Mouse (Mus musculus) spleen, postnatal 0 days (tissue): ENCODE results near the gene Olfr1220. TPM values are rescaled to one million over a fixed set of nuclear protein-coding genes. Genes with fewer than 3 reads are reported as not detected.

ENCODE experiments used
- polyA plus RNA-seq: library from polyadenylated mRNA; unstranded; fragments of >200 nt; fragmentation: Nextera tagmentation; extraction: Ambion mirVana; gene quantifications from 2 replicates; pipeline ENCODE4 v1.2.1, GENCODE M21; 2015

Gene Olfr1220
- not detected in 2 replicates for polyA plus RNA-seq

GRCm38 (mm10) chr2:89106735-89107134 lies at the start of gene Olfr1220:
TSS of gene Olfr1220 (minus strand) at chr2:89106835.

GRCm38 (mm10) chr2:89151460-89151859 lies 44.8 kb upstream of the Olfr1220 start, which contains the start of gene Olfr1223:
TSS of gene Olfr1223 (minus strand) at chr2:89151560.

GRCm38 (mm10) chr2:89132954-89133353 lies 26.3 kb upstream of the Olfr1220 start, which contains the start of gene Olfr1222:
TSS of gene Olfr1222 (minus strand) at chr2:89133054.

GRCm38 (mm10) chr2:89117183-89117582 lies 10.5 kb upstream of the Olfr1220 start, which contains the start of gene Olfr1221:
TSS of gene Olfr1221 (minus strand) at chr2:89117283.

GRCm38 (mm10) chr2:89083413-89083812 lies 23.2 kb downstream of the Olfr1220 start, which contains the start of gene Olfr1219:
TSS of gene Olfr1219 (minus strand) at chr2:89083513.

GRCm38 (mm10) chr2:89061087-89061486 lies 45.5 kb downstream of the Olfr1220 start, which contains the start of gene Olfr1218:
TSS of gene Olfr1218 (minus strand) at chr2:89061187.

Other genes with a start within 250 kb of the Olfr1220 start
- gene Olfr1206, start 243.6 kb downstream of the Olfr1220 start, polyA plus RNA-seq = not detected in 2 replicates
- not detected in 2 replicates for gene Olfr1208, start 204.5 kb downstream of the Olfr1220 start, polyA plus RNA-seq
- gene Olfr1209, start 191.7 kb downstream of the Olfr1220 start, polyA plus RNA-seq = not detected in 2 replicates
- not detected in 2 replicates for gene Olfr1211, start 168.7 kb downstream of the Olfr1220 start, polyA plus RNA-seq
- not detected in 2 replicates for gene Olfr1212, start 152.9 kb downstream of the Olfr1220 start, polyA plus RNA-seq
- gene Gm13762, start 126.6 kb downstream of the Olfr1220 start, polyA plus RNA-seq = not detected in 2 replicates
- gene Olfr1214, start 114.2 kb downstream of the Olfr1220 start, polyA plus RNA-seq = not detected in 2 replicates
- not detected in 2 replicates for gene Olfr1215, start 99.9 kb downstream of the Olfr1220 start, polyA plus RNA-seq
- gene Olfr1216, start 88.5 kb downstream of the Olfr1220 start, polyA plus RNA-seq = not detected in 2 replicates
- gene Olfr1217, start 74.8 kb downstream of the Olfr1220 start, polyA plus RNA-seq = not detected in 2 replicates
- not detected in 2 replicates for gene Olfr1218, start 45.6 kb downstream of the Olfr1220 start, polyA plus RNA-seq
- not detected in 2 replicates for gene Olfr1219, start 23.3 kb downstream of the Olfr1220 start, polyA plus RNA-seq
- gene Olfr1221, start 10.4 kb upstream of the Olfr1220 start, polyA plus RNA-seq = not detected in 2 replicates
- not detected in 2 replicates for gene Olfr1222, start 26.2 kb upstream of the Olfr1220 start, polyA plus RNA-seq
- not detected in 2 replicates for gene Olfr1223, start 44.7 kb upstream of the Olfr1220 start, polyA plus RNA-seq
- not detected in 2 replicates for gene Olfr1224-ps1, start 57.3 kb upstream of the Olfr1220 start, polyA plus RNA-seq
- gene Olfr1225, start 67.8 kb upstream of the Olfr1220 start, polyA plus RNA-seq = not detected in 2 replicates
- gene Olfr1226, start 93.2 kb upstream of the Olfr1220 start, polyA plus RNA-seq = not detected in 2 replicates
- gene Olfr1228, start 147.2 kb upstream of the Olfr1220 start, polyA plus RNA-seq = not detected in 2 replicates
- gene Olfr1229, start 181.2 kb upstream of the Olfr1220 start, polyA plus RNA-seq = not detected in 2 replicates
- gene Olfr1230, start 190.4 kb upstream of the Olfr1220 start, polyA plus RNA-seq = not detected in 2 replicates
- gene Olfr1231, start 200.2 kb upstream of the Olfr1220 start, polyA plus RNA-seq = not detected in 2 replicates
- not detected in 2 replicates for gene Olfr1232, start 222.8 kb upstream of the Olfr1220 start, polyA plus RNA-seq
- not detected in 2 replicates for gene Olfr1233, start 235.6 kb upstream of the Olfr1220 start, polyA plus RNA-seq